Mouse (Mus musculus): Measurements from ENCODE around the gene Ahcyl2. TPM values are rescaled to one million over a fixed set of nuclear protein-coding genes. Genes with fewer than 3 reads are reported as not detected.

Gene Ahcyl2
- total and polyA plus RNA-seq, 3 experiments, result 50.0 to 204 (median 184) TPM

GRCm38 (mm10) chr6:29930087-29930486, 162.3 kb downstream of the Ahcyl2 start:
- in situ Hi-C loops (cut with MboI; ENCODE audit: low pct_ligation_motif_present, low pct_unique_long_range_greater_than_20kb, low sequenced_read_pairs), result no loop called here

GRCm38 (mm10) chr6:29930665-29931064, 162.9 kb downstream of the Ahcyl2 start:
- no peak for TF ChIP-seq IRF4 (IDR thresholded peaks at IDR 0.05; ENCODE audit: low read depth, low read length)
- no peak for TF ChIP-seq CTCF (conservative IDR thresholded peaks at IDR 0.05 in 1 of 2, IDR thresholded peaks at IDR 0.05 in 1 of 2; ENCODE audit: low read depth in 2 of 2, low read length in 2 of 2)
- no peak for TF ChIP-seq MAX (IDR thresholded peaks at IDR 0.05; ENCODE audit: low read length)
- no peak for TF ChIP-seq TBP (conservative IDR thresholded peaks at IDR 0.05; ENCODE audit: low read depth, low read length)
- TF ChIP-seq MXI1 (IDR thresholded peaks at IDR 0.05; ENCODE audit: low read depth, low read length), result no peak
- TF ChIP-seq CHD2 (IDR thresholded peaks at IDR 0.05; ENCODE audit: low read length), result no peak
- no peak for TF ChIP-seq MAFK (IDR thresholded peaks at IDR 0.05; ENCODE audit: insufficient replicate concordance, low read length)
- TF ChIP-seq ZMIZ1 (IDR thresholded peaks at IDR 0.05; ENCODE audit: low read depth, low read length), result no peak
- no peak for TF ChIP-seq CHD1 (IDR thresholded peaks at IDR 0.05; ENCODE audit: low read depth, low read length)
- no peak for TF ChIP-seq BHLHE40 (IDR thresholded peaks at IDR 0.05; ENCODE audit: low read depth, low read length)
- no peak for TF ChIP-seq USF1 (IDR thresholded peaks at IDR 0.05; ENCODE audit: low read depth, low read length)
- TF ChIP-seq POLR2AphosphoS2 (IDR thresholded peaks at IDR 0.05; ENCODE audit: low read depth, low read length), result no peak

More at GRCm38 (mm10) chr6:29930087-29930486, 162.3 kb downstream of the Ahcyl2 start:
- no peak overlapping the region for H3K27ac ChIP-seq (ENCODE audit: insufficient read depth, low read depth)
- dilution Hi-C loops (cut with MboI; ENCODE audit: extremely low pct_ligation_motif_present, extremely low pct_unique_long_range_greater_than_20kb, low sequenced_read_pairs), result no loop called here
- no peak overlapping the region for H3K4me2 ChIP-seq (ENCODE audit: insufficient read depth, low read depth, poor library complexity, severe bottlenecking)
- peaks cover 2% of the 10 kb centered on the region for H3K9me3 ChIP-seq (replicated peaks; ENCODE audit: low read length)
- H3K79me2 ChIP-seq (replicated peaks; ENCODE audit: control insufficient read depth, extremely low read depth, insufficient read depth, poor library complexity, severe bottlenecking), result no peaks in the 10 kb centered on the region
- TF ChIP-seq CHD2 (IDR thresholded peaks at IDR 0.05; ENCODE audit: low read length) (no peak), NELFE (IDR thresholded peaks at IDR 0.05; ENCODE audit: low read depth, low read length) (no peak), POLR2A (IDR thresholded peaks at IDR 0.05; ENCODE audit: low read depth, low read length) (no peak)
- H3K9ac ChIP-seq (ENCODE audit: insufficient read depth, low read depth), result no peak overlapping the region
- no peaks in the 10 kb centered on the region for H3K27me3 ChIP-seq (replicated peaks)
- no peak overlapping the region for H3K4me3 ChIP-seq (replicated peaks in 1 of 3; ENCODE audit: low read depth in 2 of 3, low read length in 2 of 3, poor library complexity in 1 of 3)
- no peak for DNase-seq (ENCODE audit: extremely low read depth)
- peaks cover 0 to 26% of the 10 kb centered on the region in 2 experiments for H3K36me3 ChIP-seq (replicated peaks in 1 of 2; ENCODE audit: control insufficient read depth in 1 of 2, insufficient read depth in 1 of 2, low read length in 1 of 2)
- peaks cover 10 to 48% of the 10 kb centered on the region in 2 experiments; a peak in 3 of 4 replicates for H3K4me1 ChIP-seq (ENCODE audit: control insufficient read depth in 1 of 2, insufficient read depth in 2 of 2)

GRCm38 (mm10) chr6:29931181-29931580, 163.4 kb downstream of the Ahcyl2 start:
- H3K27me3 ChIP-seq (replicated peaks), result no peaks in the 10 kb centered on the region
- H3K9me3 ChIP-seq (replicated peaks; ENCODE audit: low read length), result peaks cover 2% of the 10 kb centered on the region
- no peak overlapping the region for H3K27ac ChIP-seq (ENCODE audit: insufficient read depth, low read depth)
- no peak overlapping the region for H3K4me2 ChIP-seq (ENCODE audit: insufficient read depth, low read depth, poor library complexity, severe bottlenecking)
- peaks cover 0 to 26% of the 10 kb centered on the region in 2 experiments for H3K36me3 ChIP-seq (replicated peaks in 1 of 2; ENCODE audit: control insufficient read depth in 1 of 2, insufficient read depth in 1 of 2, low read length in 1 of 2)
- no peak overlapping the region for H3K9ac ChIP-seq (ENCODE audit: insufficient read depth, low read depth)
- H3K4me3 ChIP-seq (replicated peaks in 1 of 3; ENCODE audit: low read depth in 2 of 3, low read length in 2 of 3, poor library complexity in 1 of 3), result no peak overlapping the region
- H3K4me1 ChIP-seq (ENCODE audit: control insufficient read depth in 1 of 2, insufficient read depth in 2 of 2), result peaks cover 4 to 37% of the 10 kb centered on the region in 2 experiments; a peak in 2 of 4 replicates
- dilution Hi-C loops (cut with MboI; ENCODE audit: extremely low pct_ligation_motif_present, extremely low pct_unique_long_range_greater_than_20kb, low sequenced_read_pairs), result no loop called here
- in situ Hi-C loops (cut with MboI; ENCODE audit: low pct_ligation_motif_present, low pct_unique_long_range_greater_than_20kb, low sequenced_read_pairs), result no loop called here
- no peak for DNase-seq (ENCODE audit: extremely low read depth)
- no peaks in the 10 kb centered on the region for H3K79me2 ChIP-seq (replicated peaks; ENCODE audit: control insufficient read depth, extremely low read depth, insufficient read depth, poor library complexity, severe bottlenecking)
- TF ChIP-seq JUN (IDR thresholded peaks at IDR 0.05; ENCODE audit: insufficient read depth, low read depth, low read length), result no peak
- no peak for TF ChIP-seq ZC3H11A (IDR thresholded peaks at IDR 0.05; ENCODE audit: low read depth, low read length)
- TF ChIP-seq MXI1 (IDR thresholded peaks at IDR 0.05; ENCODE audit: low read depth, low read length), result no peak
- TF ChIP-seq KAT2A (IDR thresholded peaks at IDR 0.05; ENCODE audit: insufficient replicate concordance, low read length), result no peak
- no peak for TF ChIP-seq JUND (conservative IDR thresholded peaks at IDR 0.05; ENCODE audit: low read depth, low read length)
- TF ChIP-seq RCOR1 (conservative IDR thresholded peaks at IDR 0.05; ENCODE audit: low read depth, low read length), result no peak
- no peak for TF ChIP-seq MYC (IDR thresholded peaks at IDR 0.05; ENCODE audit: low read depth, low read length)
- TF ChIP-seq ZKSCAN1 (IDR thresholded peaks at IDR 0.05; ENCODE audit: borderline replicate concordance, low read depth, low read length), result no peak
- no peak for TF ChIP-seq MAFK (IDR thresholded peaks at IDR 0.05; ENCODE audit: insufficient replicate concordance, low read length)
- TF ChIP-seq IRF4 (IDR thresholded peaks at IDR 0.05; ENCODE audit: low read depth, low read length), result no peak
- TF ChIP-seq NRF1 (IDR thresholded peaks at IDR 0.05; ENCODE audit: low read depth, low read length), result no peak
- TF ChIP-seq TCF12 (IDR thresholded peaks at IDR 0.05; ENCODE audit: low read depth, low read length), result no peak
- no peak for TF ChIP-seq MAZ (IDR thresholded peaks at IDR 0.05; ENCODE audit: low read depth, low read length)
- no peak for TF ChIP-seq BHLHE40 (IDR thresholded peaks at IDR 0.05; ENCODE audit: low read depth, low read length)
- TF ChIP-seq ZNF384 (IDR thresholded peaks at IDR 0.05; ENCODE audit: low read depth, low read length), result no peak
- no peak for TF ChIP-seq USF1 (IDR thresholded peaks at IDR 0.05; ENCODE audit: low read depth, low read length)
- no peak for TF ChIP-seq ETS1 (conservative IDR thresholded peaks at IDR 0.05; ENCODE audit: low read depth, low read length)
- TF ChIP-seq TBP (conservative IDR thresholded peaks at IDR 0.05; ENCODE audit: low read depth, low read length), result no peak

More at GRCm38 (mm10) chr6:29930665-29931064, 162.9 kb downstream of the Ahcyl2 start:
- no peak for DNase-seq (ENCODE audit: extremely low read depth)
- Histone ChIP-seq H3K79me2 (replicated peaks; ENCODE audit: control insufficient read depth, extremely low read depth, insufficient read depth, poor library complexity, severe bottlenecking) (no peaks in the 10 kb centered on the region), H3K27ac (ENCODE audit: insufficient read depth, low read depth) (no peak overlapping the region), H3K4me2 (ENCODE audit: insufficient read depth, low read depth, poor library complexity, severe bottlenecking) (no peak overlapping the region), H3K27me3 (replicated peaks) (no peaks in the 10 kb centered on the region), H3K4me1 (ENCODE audit: control insufficient read depth in 1 of 2, insufficient read depth in 2 of 2) (peaks cover 9 to 42% of the 10 kb centered on the region in 2 experiments; a peak in 3 of 4 replicates), H3K9me3 (replicated peaks; ENCODE audit: low read length) (peaks cover 2% of the 10 kb centered on the region), H3K4me3 (replicated peaks in 1 of 3; ENCODE audit: low read depth in 2 of 3, low read length in 2 of 3, poor library complexity in 1 of 3) (no peak overlapping the region), H3K9ac (ENCODE audit: insufficient read depth, low read depth) (no peak overlapping the region), H3K36me3 (replicated peaks in 1 of 2; ENCODE audit: control insufficient read depth in 1 of 2, insufficient read depth in 1 of 2, low read length in 1 of 2) (peaks cover 0 to 26% of the 10 kb centered on the region in 2 experiments)
- dilution Hi-C loops (cut with MboI; ENCODE audit: extremely low pct_ligation_motif_present, extremely low pct_unique_long_range_greater_than_20kb, low sequenced_read_pairs), result no loop called here
- in situ Hi-C loops (cut with MboI; ENCODE audit: low pct_ligation_motif_present, low pct_unique_long_range_greater_than_20kb, low sequenced_read_pairs), result no loop called here

All from CH12.LX (cell line).